Mouse (Mus musculus): Measurements from ENCODE around the gene Arhgef28.

- TF ChIP-seq POLR2A (IDR thresholded peaks at IDR 0.05; ENCODE audit: insufficient read depth, low read length) = no peak
- TF ChIP-seq EP300 (IDR thresholded peaks at IDR 0.05; ENCODE audit: insufficient read depth, low read depth, low read length) = no peak
- TF ChIP-seq CTCF (IDR thresholded peaks at IDR 0.05; ENCODE audit: low read depth, low read length) = no peak
These were observed 313.0 kb downstream of the Arhgef28 start for GRCm38 (mm10) chr13:97893031-97893825.
